Mouse (Mus musculus): Measurements from ENCODE around the gene Magohb.

- no peak for TF ChIP-seq CTCF (IDR thresholded peaks at IDR 0.05; ENCODE audit: extremely low read depth, insufficient read depth, insufficient read length, insufficient replicate concordance)
- TF ChIP-seq POLR2A (IDR thresholded peaks at IDR 0.05; ENCODE audit: low read depth, low read length): no peak
Observed at GRCm38 (mm10) chr6:131247206-131247605, 45.8 kb downstream of the Magohb start, which contains the start of gene Klra2.

Data from spleen, adult 2 months (tissue).